Mouse (Mus musculus) kidney, adult 18-20 months (tissue): ENCODE measurements around the gene Sf3b4.

Experiments
- DNase-seq: peaks from one replicate; pipeline ENCODE4 v3.0.0; 2021

Sf3b4 gene

DNA sequence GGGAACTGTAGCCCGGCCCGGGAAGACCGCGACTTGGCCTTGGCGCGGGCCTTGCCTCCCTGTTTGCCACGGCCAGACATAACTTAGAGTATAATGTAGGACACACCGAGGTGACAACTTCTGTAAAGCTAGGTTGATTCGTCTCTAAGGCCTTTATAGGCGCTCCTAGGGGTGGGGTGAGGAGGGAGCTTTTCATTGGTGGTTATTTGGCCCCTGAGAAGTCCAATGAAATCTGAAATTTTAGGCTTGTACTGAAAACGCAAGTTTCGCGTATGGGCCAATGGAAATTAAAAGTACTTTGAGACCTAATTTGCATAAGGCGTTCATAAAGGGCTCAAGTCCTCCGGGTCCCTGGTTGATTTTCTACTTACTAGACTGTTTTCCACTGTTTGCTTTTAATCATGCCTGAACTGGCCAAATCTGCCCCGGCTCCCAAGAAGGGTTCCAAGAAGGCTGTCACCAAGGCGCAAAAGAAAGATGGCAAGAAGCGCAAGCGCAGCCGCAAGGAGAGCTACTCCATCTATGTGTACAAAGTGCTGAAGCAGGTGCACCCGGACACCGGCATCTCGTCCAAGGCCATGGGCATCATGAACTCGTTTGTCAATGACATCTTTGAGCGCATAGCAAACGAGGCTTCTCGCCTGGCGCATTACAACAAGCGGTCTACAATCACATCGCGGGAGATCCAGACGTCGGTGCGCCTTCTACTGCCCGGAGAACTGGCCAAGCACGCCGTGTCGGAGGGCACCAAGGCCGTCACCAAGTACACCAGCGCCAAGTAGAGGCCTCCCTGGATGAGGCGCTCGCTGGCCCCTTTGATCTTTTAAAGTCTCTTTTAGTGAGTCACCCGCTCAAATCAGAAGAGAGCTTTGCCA lies 48.9 kb downstream of the Sf3b4 start, which contains the start of the genes Hist2h2ac and Hist2h2be:
TSS of gene Hist2h2ac (minus strand) at position 116 of the 875 bp plus-strand sequence.
TSS of gene Hist2h2be (plus strand) at position 355 of the 875 bp plus-strand sequence.
- peak; percentile 91 for DNase-seq

DNA sequence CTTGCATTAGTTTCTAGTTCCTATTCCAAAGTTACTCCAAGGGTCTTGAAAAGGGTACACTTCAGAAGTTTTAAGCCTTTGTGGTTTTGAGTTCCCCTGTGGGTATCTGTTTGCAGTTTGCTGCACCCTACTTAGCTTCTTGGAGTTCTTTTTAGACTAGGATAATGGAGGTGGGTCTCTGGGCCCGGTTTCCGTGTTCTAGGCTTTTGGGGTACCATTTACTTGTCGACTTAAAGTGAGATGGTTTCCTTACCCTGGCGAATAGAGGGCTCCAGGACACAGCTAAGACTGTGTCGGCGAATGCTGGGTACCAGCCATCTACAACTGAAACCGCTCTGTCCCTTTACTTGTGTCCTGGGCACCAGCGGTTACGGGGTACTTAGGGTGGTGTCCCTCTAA lies 49.5 kb downstream of the Sf3b4 start:
- peak; percentile 21 for DNase-seq

DNA sequence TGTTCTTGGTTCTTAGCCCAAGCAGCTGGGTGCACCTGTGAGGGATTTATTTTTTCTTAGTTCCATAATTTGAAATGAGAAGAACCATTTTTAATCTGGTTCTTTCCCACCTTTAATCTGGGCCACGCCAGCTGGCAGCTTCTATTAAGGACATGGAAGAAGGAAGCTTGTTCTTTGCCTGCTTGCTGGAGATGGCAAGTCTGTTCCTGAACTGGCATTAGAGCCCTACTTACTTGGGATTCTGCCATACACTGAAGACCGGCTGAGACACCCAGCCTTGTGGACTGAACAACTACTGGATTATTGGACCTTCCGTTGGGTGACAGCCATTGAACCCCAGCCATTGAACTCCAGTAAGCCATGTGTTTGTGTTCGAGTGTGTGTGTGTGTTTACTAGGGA lies 50.6 kb downstream of the Sf3b4 start:
- no peak for DNase-seq

GRCm38 (mm10) chr3:96225421-96225820 lies 53.3 kb downstream of the Sf3b4 start:
- DNase-seq, result no peak
